Mouse (Mus musculus) cerebellum, postnatal 25 days (tissue): ENCODE data around the gene Ccdc85b.
A peak's percentile ranks its signal among the peaks of the same experiment; 100 is the strongest.

ENCODE experiments used
- DNase-seq, 2 experiments: peaks; one replicate each; pipeline ENCODE4 v3.0.0; 2021; ENCODE audit warnings: mixed read lengths in 2 of 2

The Ccdc85b gene

DNA sequence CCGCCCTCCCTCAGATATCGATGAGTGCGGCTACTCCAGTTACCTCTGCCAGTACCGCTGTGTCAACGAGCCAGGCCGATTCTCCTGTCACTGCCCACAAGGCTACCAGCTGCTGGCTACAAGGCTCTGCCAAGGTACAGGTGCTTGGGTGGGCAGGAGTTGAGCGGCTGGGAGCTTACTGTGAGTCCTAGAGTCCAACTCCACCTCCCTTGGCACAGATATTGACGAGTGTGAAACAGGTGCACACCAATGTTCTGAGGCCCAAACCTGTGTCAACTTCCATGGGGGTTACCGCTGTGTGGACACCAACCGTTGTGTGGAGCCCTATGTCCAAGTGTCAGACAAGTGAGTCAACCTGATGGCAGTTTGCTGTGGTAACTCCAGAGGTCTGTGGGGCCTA, 22.3 kb upstream of the Ccdc85b start:
- peak; percentile 39 to 44 for DNase-seq

DNA sequence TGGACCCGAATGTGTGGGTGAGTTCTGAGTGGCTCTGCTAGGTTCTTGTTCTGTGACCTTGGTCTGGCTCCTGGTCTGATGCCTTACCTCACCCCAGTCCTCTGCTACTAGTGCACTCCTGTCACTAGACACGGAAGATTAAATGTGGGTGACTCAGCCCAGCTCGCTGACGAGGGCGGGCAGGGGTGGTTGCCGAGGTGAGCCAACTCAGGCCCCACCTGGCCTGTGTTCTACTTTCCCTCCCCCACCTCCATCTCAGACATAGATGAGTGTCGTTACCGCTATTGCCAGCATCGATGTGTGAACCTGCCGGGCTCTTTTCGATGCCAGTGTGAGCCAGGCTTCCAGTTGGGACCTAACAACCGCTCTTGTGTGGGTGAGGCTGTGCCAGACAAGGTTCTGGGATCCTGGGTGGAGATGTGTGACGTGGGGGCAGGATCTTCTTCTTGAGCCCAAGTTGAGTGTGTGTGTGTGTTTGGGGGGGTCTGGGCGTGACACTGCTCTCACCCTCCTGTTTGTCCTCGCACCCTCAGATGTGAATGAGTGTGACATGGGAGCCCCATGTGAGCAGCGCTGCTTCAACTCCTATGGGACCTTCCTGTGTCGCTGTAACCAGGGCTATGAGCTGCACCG, 20.1 kb upstream of the Ccdc85b start:
- no peak for DNase-seq

DNA sequence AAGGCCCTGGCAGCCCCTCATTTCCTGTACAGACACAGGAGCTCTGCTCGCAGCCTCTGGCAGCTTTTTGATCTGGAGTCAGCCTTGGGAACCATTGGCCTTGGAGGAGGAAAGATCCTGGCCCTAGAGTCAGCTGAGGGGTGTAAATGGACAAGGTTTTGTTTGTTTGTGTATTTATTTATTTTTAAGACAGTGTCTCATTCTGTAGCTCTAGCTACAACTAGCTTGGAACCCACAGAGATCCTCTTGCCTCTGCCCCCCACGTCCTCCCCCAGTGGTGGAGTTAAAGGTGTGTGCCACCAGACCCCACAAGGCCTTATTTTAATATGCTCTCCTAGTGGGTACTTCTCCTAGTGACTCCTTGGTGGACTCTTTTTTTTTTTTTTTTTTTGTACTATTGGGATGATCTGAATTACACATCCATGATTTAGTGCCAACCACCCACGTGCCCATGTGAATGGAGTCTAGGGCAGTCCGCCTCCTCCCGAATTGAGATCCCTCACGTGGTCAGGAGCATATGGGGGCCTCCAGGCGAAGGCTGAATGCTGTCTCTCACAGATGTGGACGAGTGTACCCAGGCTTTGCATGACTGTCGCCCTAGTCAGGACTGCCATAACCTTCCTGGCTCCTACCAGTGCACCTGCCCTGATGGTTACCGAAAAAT, 19.4 kb upstream of the Ccdc85b start:
- DNase-seq: peak in 1 of 2 experiments; percentile 38

DNA sequence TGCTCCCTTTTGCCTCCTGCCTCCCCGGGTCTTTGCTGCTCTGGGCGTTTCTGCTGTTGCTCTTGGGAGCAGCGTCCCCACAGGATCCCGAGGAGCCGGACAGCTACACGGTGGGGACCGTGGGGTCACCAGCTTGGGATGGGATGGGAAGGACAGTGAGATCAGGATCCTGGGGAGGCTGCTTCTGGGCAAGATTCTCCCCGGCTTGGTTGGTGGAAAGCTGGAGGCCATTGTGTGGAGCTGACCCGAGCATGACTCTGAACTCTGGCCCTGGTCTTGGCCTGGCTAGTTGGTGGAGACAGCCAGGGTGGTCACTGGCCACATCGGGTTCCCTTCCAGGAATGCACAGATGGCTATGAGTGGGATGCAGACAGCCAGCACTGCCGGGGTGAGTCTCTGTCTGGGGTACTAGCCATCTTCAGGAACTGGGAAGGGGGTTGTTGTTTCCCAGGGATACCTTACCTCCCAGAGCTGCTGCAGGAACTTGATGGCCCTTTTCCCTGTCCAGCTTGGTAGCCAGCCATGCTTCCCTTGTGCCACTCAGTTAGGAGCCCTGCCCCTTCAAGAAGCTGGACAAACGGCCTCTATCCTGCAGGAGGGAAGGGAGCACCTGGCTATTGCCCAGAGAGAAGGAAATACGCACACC, 17.5 kb upstream of the Ccdc85b start:
- peak; percentile 63 to 75 for DNase-seq

DNA sequence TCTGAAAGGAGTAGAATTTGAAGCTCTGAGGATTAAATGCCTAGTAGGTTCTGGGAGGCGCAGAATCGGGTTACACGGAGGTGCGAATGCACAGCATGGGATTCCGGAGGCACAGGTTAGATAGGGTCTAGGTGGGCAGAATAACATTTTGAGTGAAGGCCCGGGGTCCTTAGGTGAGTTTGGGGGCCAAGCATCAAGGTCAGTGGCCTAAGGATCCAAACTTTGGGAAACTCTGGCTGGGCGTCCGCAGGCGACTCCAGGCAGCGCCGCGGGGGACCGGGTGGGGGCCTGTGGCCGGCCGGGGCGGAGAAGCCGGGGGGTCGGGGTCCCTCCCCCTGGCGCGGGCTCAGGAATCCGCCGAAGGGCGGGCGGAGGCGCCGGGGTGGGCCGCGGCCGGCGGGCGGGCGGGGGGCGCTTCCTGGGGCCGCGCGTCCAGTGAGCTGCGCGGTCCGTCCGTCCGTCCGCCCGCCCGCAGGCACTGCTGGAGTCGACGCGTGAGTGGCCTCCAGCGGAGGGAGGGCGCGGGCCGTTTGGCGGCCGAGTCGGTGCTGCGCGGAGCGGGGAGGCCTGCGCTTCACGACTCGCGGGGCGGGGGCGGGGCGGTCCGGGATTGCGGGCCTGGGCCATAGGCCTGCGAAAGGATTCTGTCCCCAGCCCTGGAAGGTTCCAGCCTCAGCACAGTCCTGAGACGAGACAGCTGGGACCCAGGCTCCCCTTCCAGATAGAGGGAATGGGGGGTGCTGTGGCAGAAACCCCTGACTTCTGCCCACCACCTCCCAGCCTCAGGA, 16.8 kb upstream of the Ccdc85b start:
- DNase-seq: peak; percentile 47 to 85

DNA sequence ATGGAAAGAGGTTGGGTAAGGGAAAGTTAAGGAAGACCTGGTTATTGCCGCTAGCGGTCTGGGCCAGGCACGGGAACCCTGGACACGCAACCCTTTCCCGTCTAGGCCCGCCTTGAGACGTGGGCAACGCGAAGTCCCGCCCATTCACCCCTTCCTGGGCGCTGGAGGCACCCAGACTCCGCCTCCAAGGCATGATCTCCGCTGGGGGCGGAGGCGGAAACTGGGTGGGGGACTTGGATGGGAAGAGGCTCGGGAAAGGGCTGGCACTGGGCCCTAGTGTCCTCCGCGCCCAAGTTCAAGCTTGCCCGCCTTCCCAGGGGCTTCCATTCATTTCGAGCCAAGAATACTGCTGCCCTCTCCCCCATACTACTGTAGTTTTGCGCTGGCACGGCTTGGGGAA, 16.0 kb upstream of the Ccdc85b start, which contains the start of gene Efemp2:
TSS of gene Efemp2 (plus strand) at position 235 of the 400 bp plus-strand sequence.
- DNase-seq: peak; percentile 56 to 76

DNA sequence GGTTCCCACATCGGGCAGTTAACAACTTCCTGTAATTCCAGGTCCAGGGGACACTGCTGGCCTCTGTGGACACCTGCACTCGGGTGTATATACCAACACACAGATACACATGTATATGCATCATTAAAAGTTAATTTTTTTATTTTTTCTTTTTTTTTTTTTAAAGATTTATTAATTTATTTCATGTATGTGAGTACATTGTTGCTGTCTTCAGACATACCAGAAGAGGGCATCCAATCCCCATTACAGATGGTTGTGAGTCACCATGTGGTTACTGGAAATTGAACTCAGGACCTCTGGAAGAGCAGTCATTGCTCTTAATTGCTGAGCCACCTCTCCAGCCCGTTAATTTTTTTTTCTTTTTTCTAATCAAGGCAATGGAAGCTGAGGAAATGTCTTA, 15.2 kb upstream of the Ccdc85b start:
- no peak for DNase-seq

DNA sequence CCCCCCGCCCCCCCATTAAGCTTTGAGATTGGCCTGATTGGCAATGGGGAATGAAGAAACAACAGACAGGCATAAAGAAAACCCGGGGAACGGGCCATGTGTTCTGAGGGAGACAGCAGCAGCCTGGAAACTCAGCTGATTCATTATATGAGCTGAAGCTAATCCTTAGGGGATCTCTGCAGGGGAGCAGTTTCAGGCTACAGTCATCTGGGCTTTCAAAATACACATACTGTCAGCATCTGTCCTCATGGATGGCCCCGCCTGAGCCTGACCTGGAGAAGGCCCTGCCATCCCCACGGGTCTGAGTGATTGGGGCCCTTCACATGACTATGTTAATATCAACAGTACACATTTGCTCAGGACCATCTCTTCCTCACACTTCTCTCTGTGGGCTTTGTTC, 14.2 kb upstream of the Ccdc85b start:
- DNase-seq: no peak

DNA sequence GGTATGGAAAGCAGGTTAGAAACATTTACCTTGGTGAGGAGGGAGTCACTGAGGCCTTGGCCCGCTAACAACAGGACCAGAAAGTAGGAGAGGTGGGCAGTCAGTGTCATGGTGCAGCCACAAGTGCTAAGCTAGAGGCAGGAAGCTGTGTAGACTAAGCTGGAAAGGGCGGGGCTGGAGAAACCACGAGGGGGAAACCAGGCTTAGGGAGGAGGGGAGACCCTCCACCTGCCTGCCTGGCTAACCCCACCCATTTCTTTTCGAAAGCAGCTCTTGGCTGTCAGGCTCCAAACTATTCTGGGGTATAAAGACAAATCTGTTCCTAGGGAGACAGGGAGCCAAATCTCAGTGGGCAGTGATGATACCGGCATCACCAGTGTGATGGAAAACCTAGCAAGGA, 10.7 kb upstream of the Ccdc85b start, which contains the start of gene Ctsw:
TSS of gene Ctsw (minus strand) at position 134 of the 400 bp plus-strand sequence.
- DNase-seq: no peak

DNA sequence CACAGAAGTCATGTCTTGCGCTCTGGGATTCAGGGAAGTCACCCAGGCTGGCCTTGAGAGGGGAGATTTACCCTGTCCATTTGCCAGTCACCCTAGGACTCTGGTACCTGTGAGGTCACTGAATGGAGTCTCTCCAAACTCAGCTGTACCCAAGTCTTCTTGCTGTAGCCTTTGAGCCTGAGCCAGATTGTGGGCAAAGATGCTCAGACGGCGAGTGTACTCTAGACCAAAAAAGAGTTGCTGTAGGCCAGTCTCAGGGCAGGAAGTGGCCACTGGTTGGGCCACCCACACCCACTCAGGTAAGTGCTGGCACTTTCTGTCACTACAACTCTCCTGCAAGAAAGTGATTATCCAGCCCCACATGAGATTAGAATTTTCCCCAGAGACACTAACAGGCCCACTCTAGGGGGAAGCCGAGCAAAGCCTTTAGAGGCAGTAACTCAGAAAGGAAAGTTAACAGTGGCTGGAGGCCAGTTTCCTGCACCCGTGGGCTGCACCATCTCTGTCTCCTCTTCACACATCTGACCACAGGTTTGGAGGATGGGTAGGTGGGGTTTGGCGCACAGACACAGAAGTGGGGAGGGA, 9.3 kb upstream of the Ccdc85b start:
- no peak for DNase-seq

DNA sequence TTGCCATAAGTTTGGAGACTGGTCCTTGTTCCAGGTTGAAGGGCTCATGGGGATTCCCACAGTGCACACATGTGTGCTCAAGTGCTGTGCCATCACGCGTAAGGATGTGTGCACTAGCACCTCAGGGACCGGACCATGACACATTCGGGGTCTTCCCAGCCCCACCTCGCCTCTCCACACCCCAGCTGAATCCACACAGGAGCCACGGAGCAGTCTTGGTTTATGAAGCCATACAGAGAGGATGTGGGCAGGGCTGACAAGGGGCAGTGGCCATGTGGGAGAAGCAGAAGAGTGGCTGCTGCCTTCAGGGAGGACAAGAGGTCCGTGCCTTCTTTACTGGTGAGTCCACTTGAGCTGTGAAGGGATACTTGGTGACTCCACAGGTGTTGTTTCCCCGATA, 7.3 kb upstream of the Ccdc85b start:
- DNase-seq: peak in 1 of 2 experiments; percentile 27

DNA sequence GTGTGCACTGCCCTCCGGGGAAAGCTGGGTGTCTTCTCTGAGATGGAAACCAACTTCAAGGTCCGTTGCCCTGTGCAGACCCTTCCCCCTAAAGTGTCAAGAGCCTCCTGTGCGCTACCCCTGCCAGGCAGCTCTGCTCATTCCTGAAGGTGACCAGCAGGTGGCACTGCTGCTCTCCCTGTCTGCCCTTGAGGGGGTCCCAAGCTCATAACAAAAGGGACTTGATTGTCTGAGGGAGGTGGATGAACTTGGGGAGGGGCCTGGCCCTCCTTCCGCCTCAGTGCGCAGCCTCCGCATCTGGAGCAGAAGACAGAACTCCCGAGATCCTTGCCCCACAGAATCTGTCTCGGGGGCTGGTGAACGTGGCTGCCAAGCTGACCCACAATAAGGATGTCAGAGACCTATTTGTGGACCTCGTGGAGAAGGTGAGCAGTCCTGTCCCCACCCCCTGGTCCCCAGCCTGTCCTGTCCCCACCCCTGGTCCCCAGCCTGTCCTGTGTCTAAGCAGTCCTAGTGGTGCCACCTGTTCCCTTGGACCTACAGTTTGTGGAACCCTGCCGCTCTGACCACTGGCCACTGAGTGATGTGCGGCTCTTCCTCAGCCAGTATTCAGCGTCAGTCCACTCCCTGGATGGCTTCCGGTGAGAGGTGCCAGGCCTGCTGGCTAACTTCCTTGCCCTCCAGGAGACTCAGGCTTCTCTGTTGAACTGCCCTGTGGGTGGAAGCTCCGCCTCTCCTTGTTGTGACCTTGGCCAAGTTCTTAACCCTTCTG, 6.3 kb upstream of the Ccdc85b start:
- DNase-seq: peak; percentile 76 to 82

DNA sequence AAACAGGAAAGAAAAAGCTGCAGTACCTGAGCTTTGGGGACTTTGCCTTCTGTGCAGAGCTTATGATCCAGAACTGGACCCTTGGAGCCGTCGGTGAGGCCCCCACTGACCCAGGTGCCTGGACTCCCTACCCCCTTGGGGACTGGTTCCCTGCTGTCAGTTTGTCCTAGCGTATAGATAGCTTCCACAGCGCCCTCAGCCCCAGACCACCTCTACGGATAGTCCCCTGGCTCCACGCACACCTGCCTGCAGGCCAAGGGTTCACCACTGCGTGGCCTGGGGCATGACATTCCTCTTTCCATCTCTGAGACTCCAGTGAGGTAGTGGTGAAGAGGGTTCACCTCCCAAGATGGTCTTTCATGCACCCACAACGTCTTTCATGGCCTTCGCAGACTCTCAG, 5.5 kb upstream of the Ccdc85b start:
- peak in 1 of 2 experiments; percentile 23 for DNase-seq

DNA sequence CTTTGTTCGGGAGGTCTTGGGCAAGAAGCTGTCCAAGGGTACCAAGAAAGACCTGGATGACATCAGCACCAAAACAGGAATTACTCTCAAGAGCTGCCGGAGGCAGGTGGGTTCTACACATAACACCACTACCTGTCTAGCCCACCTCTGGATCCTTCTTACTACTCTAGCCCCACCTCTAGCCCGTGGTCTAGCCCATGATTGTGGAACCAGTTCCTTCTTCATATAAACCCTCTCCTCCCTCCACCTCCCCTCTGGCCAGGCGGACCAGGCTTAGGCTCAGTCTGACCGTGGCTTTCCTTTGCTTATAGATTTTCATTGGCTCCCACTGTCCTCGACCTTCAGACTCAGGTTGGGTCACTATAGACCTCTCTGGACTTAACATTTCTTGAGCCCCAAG, 3.7 kb upstream of the Ccdc85b start:
- no peak for DNase-seq

DNA sequence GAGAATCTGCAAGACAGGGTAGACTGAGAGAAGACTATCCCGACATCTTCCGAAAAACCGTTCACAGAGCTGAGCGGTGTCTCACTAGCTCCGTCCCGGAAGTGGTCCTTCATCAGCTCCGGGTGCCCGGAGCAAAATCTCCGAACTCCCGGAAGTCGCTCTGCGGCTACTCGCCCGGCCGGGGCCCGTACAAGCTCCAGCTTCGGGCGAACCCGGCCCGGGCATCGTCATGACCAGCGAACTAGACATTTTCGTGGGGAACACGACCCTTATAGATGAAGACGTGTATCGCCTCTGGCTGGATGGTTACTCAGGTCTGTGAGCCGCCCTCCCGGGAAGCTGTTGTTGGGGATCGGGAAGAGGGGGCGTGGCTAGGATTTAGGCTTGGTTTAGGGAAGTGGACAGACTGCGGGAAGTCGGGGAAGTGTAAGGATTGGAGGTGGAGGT, 2.8 kb upstream of the Ccdc85b start, which contains the start of gene Fibp:
TSS of gene Fibp (plus strand) at position 151 of the 447 bp plus-strand sequence.
- DNase-seq: peak; percentile 92

DNA sequence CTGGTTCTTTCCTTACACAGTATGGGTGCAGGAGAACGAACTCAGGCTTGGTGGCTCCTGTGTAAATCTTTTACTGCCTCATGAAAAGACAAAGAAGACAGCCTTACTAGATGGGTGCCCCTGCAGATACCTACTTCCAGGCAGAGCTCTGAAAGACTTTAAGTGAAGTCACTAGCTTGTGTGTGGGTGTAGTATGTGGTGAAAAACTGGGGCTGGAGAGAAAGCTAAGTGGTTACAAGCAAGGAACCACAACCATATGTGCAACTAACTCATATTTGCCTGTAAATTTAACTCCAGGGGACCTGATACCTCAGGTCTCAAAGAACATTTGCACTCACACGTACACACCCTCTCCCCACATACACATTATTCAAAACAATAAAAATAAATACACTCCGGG, 2.2 kb upstream of the Ccdc85b start:
- peak in 1 of 2 experiments; percentile 9 for DNase-seq

DNA sequence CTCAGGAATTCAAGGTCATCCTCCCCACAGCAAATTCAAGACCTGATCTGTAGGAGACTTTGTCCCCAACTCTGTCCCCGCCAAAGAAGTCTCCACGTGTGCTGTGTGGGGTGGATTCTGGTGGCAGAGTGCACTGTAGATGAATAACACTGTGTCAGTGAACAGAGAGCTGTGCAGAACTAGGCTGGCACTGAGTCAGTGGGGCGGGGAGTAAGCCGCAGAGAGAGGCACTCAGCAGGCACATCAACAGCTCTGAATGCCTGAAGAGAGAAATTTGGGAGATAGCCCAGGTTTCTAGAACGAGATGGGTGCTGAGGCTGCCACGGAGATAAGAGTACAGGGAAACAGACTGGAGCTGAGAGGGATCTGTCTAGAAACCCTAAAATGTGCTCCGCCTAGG, 1.3 kb upstream of the Ccdc85b start:
- peak; percentile 11 to 48 for DNase-seq

DNA sequence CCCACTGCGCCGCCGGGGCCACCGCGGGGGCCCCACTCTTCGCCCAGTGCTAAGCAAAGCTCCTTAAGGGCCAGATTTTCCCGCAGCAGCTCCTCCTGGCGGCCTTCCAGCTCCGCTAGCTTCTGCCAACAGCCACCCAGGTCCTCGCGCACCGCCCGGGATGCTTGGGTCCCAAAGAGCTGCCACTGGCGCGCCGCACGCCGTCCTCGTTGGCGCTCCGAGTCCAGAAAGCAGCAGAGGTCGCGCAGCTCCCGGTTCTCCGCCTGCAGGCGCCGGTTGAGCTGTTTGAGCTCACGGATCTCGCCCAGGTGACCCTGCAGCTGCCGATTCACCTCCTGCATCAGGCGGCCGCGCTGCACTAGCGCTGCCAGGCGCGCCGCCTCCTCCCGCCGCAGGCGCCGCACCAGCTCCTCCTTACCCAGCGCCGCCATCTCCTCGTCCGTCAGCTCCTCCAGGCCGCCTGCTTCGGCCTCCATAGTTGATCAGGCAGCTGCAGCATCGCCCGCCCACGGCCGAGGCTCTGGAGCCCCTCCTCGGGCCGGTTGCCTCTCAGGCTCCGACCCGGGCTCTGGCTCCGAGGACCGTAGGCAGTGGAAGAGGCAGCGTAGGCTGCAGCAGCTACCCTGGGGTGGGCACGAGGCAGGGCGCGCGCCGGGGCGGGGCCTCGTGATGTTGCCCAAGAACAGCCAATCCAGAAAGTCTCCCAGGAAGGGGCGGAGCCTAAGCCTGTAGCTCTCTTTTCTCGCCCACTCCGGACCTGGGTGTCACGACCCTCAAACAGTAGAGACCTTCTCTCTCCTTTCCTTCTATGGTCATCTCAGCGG, 560 bp downstream of the Ccdc85b start:
- DNase-seq: peak; percentile 99

DNA sequence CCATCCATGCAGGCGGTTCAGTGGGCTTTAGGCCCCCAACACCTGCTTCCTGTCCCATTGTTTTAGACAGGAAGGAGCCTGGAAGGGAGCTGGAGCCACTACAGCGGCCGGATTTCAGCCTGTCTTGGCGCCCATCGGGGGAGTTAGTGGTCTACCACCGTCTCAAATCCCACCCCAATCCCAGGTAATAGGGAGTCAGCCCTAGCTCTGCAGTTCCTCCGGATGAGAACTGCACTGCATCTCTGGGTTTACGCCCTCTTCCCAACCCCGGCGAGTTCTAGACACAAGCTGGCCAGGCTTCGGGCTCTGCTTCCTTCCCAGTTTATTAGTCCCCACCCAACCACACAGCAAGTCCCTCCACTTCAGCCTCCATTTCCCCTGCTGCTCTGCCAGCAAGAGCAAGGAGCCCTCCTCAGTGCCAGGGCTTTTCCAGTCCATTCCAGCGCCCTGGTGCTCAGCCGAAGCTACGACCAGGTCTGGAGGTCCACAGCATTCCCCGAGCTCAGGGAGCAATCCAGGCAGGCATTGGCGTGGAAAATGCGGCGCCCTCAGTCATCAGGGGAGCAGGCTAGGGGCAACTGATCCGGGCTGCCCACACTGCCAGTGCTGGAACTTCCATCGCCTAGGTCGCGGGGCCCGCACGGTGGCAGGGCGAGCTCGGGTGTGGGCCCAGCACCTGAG, 1.3 kb downstream of the Ccdc85b start:
- peak in 1 of 2 experiments; percentile 13 for DNase-seq

DNA sequence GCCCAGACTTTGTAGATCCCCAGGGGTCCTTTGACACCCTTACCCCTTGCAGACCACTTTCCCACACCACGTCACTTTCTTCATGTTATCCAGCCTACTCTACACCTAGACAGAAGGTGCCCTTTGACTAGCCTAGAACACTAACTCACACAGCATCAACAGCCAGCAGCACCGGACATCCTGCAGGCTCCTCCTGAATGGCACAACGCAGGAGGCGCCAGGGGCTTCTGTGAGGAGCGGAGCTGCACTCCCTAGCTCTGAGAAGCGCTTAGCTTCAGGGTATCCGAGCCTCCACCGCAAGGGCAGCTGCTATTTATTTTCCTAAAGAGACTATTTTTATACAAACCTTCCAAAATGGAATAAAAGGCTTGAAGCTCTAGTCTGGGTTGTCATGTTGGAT, 2.1 kb downstream of the Ccdc85b start:
- DNase-seq: no peak
